Mouse (Mus musculus): ENCODE measurements at regions not wholly inside any gene's neighbourhood (a gene's known extent, or its start where the extent isn't known, plus 50 kb on each side); places are given as distances from the start of the nearest gene placed in this dataset.
A peak's percentile ranks its signal among the peaks of the same experiment; 100 is the strongest.

GRCm38 (mm10) chr11:38036582-38036981, 800.8 kb upstream of the Tenm2 start:
- DNase-seq (ENCODE audit: low spot score), result no peak

- DNase-seq (ENCODE audit: low spot score), result no peak
Measured at GRCm38 (mm10) chr11:38034526-38035286, 798.9 kb upstream of the Tenm2 start.

GRCm38 (mm10) chr11:38021704-38022103, 785.9 kb upstream of the Tenm2 start:
- DNase-seq (ENCODE audit: low spot score), result no peak

GRCm38 (mm10) chr11:37978131-37978530, 742.4 kb upstream of the Tenm2 start:
- DNase-seq (ENCODE audit: low spot score), result no peak

- no peak for DNase-seq (ENCODE audit: low spot score)
Measured at GRCm38 (mm10) chr11:37936439-37937134, 700.8 kb upstream of the Tenm2 start.

GRCm38 (mm10) chr11:37913161-37913560, 677.4 kb upstream of the Tenm2 start:
- no peak for DNase-seq (ENCODE audit: low spot score)

- no peak for DNase-seq (ENCODE audit: low spot score)
Measured at GRCm38 (mm10) chr11:37904991-37905390, 669.2 kb upstream of the Tenm2 start.

- no peak for DNase-seq (ENCODE audit: low spot score)
Measured at GRCm38 (mm10) chr11:37897713-37898112, 661.9 kb upstream of the Tenm2 start.

GRCm38 (mm10) chr11:37882717-37883116, 647.0 kb upstream of the Tenm2 start:
- no peak for DNase-seq (ENCODE audit: low spot score)

GRCm38 (mm10) chr11:37837301-37837700, 601.5 kb upstream of the Tenm2 start:
- no peak for DNase-seq (ENCODE audit: low spot score)

- no peak for DNase-seq (ENCODE audit: low spot score)
Measured at GRCm38 (mm10) chr11:37830975-37831374, 595.2 kb upstream of the Tenm2 start.

- no peak for DNase-seq (ENCODE audit: low spot score)
Measured at GRCm38 (mm10) chr11:37806761-37807160, 571.0 kb upstream of the Tenm2 start.

- no peak for DNase-seq (ENCODE audit: low spot score)
Measured at GRCm38 (mm10) chr11:37798783-37799318, 563.1 kb upstream of the Tenm2 start.

- no peak for DNase-seq (ENCODE audit: low spot score)
Measured at GRCm38 (mm10) chr11:37772481-37773089, 536.8 kb upstream of the Tenm2 start.

- DNase-seq (ENCODE audit: low spot score), result no peak
Measured at GRCm38 (mm10) chr11:37770881-37771280, 535.1 kb upstream of the Tenm2 start.

- no peak for DNase-seq (ENCODE audit: low spot score)
Measured at GRCm38 (mm10) chr11:37768121-37768520, 532.4 kb upstream of the Tenm2 start.

- DNase-seq (ENCODE audit: low spot score), result peak; percentile 6
Measured at GRCm38 (mm10) chr11:37735992-37736391, 500.2 kb upstream of the Tenm2 start.

GRCm38 (mm10) chr11:37735501-37735900, 499.7 kb upstream of the Tenm2 start:
- DNase-seq (ENCODE audit: low spot score), result no peak

GRCm38 (mm10) chr11:37696981-37697380, 461.2 kb upstream of the Tenm2 start:
- no peak for DNase-seq (ENCODE audit: low spot score)

- DNase-seq (ENCODE audit: low spot score), result no peak
Measured at GRCm38 (mm10) chr11:37678484-37679193, 442.9 kb upstream of the Tenm2 start.

- DNase-seq (ENCODE audit: low spot score), result no peak
Measured at GRCm38 (mm10) chr11:37671320-37671719, 435.6 kb upstream of the Tenm2 start.

- DNase-seq (ENCODE audit: low spot score), result no peak
Measured at GRCm38 (mm10) chr11:37666925-37667324, 431.2 kb upstream of the Tenm2 start.

Data from left cerebral cortex, adult 11 months (tissue).